Mouse (Mus musculus) R1 (cell line): ENCODE results near the gene Akirin1.

Experiments
- DNase-seq: peaks from one replicate; pipeline ENCODE4 v3.0.0-alpha.2; 2018; ENCODE audit warnings: low read depth, low spot score

Akirin1 gene

GRCm38 (mm10) chr4:123718434-123718780 lies 31.7 kb downstream of the Akirin1 start:
- no peak for DNase-seq

GRCm38 (mm10) chr4:123717574-123718433 lies 32.3 kb downstream of the Akirin1 start, which contains the start of gene Ndufs5:
TSS of gene Ndufs5 (minus strand) at chr4:123718202.
- peak; percentile 97 for DNase-seq

GRCm38 (mm10) chr4:123712431-123712830 lies 37.7 kb downstream of the Akirin1 start:
- DNase-seq, result no peak

- no peak for DNase-seq
These were observed 42.8 kb downstream of the Akirin1 start for GRCm38 (mm10) chr4:123707340-123707739.

- no peak for DNase-seq
These were observed 44.8 kb downstream of the Akirin1 start for GRCm38 (mm10) chr4:123705340-123705739.

GRCm38 (mm10) chr4:123693384-123693783 lies 56.8 kb downstream of the Akirin1 start:
- DNase-seq, result no peak

- peak; percentile 73 for DNase-seq
These were observed 58.1 kb downstream of the Akirin1 start for GRCm38 (mm10) chr4:123692071-123692470.

GRCm38 (mm10) chr4:123690311-123690710 lies 59.8 kb downstream of the Akirin1 start:
- DNase-seq, result peak; percentile 95

- peak; percentile 18 for DNase-seq
These were observed 62.9 kb downstream of the Akirin1 start for GRCm38 (mm10) chr4:123687025-123687781.

GRCm38 (mm10) chr4:123686368-123687024 lies 63.6 kb downstream of the Akirin1 start:
- DNase-seq, result peak; percentile 43

GRCm38 (mm10) chr4:123685506-123686242 lies 64.5 kb downstream of the Akirin1 start:
- peak; percentile 18 for DNase-seq

GRCm38 (mm10) chr4:123685046-123685445 lies 65.1 kb downstream of the Akirin1 start:
- no peak for DNase-seq
